Mouse (Mus musculus) neural tube, embryonic 13.5 days (tissue): ENCODE results near the gene Hist1h1d. TPM values are rescaled to one million over a fixed set of nuclear protein-coding genes. Genes with fewer than 3 reads are reported as not detected.
"Not testable (repeated sequence)": the region's sequence is repeated elsewhere in the genome, so short reads cannot be mapped to it uniquely, and the experiment has no call there.

Source experiments
- ATAC-seq: fragments of 200-750 bp; cut with Nextera tagmentation; 2 replicates; pipeline ENCODE4 v1.8.0; 2017; ENCODE audit warnings: low read depth, mild to moderate bottlenecking, moderate TSS enrichment, moderate library complexity
- H3K27ac ChIP-seq: fragments of 300-500 bp; sonication (generic); replicated peaks from 2 replicates; pipeline ENCODE4 v1.5.1; 2015; ENCODE audit warnings: moderate library complexity, mild to moderate bottlenecking, inconsistent platforms
- H3K27me3 ChIP-seq: fragments of 300-500 bp; sonication (generic); 2 replicates; pipeline ENCODE4 v1.6.1; 2015; ENCODE audit warnings: mild to moderate bottlenecking, inconsistent platforms
- H3K36me3 ChIP-seq: fragments of 300-500 bp; sonication (generic); 2 replicates; pipeline ENCODE4 v1.6.1; 2015; ENCODE audit warnings: mild to moderate bottlenecking, inconsistent platforms
- H3K4me1 ChIP-seq: fragments of 300-500 bp; sonication (generic); replicated peaks from 2 replicates; pipeline ENCODE4 v1.6.1; 2015; ENCODE audit warnings: inconsistent platforms
- H3K4me2 ChIP-seq: fragments of 300-500 bp; sonication (generic); 2 replicates; pipeline ENCODE4 v1.6.1; 2015; ENCODE audit warnings: inconsistent platforms, mild to moderate bottlenecking, moderate library complexity
- H3K4me3 ChIP-seq: fragments of 300-500 bp; sonication (generic); 2 replicates; pipeline ENCODE4 v1.5.1; 2015; ENCODE audit warnings: mild to moderate bottlenecking, inconsistent platforms
- H3K9ac ChIP-seq: fragments of 300-500 bp; sonication (generic); 2 replicates; pipeline ENCODE4 v1.6.1; 2015; ENCODE audit warnings: moderate library complexity, mild to moderate bottlenecking, inconsistent platforms
- H3K9me3 ChIP-seq: fragments of 300-500 bp; sonication (generic); 2 replicates; pipeline ENCODE4 v1.6.1; 2016; ENCODE audit warnings: inconsistent platforms
- WGBS: fragments of 180-500 bp; shearing (Covaris S2); methylation state at CpG from one replicate; pipeline ENCODE4 v1.1.7; 2015; 5-methylcytosine and 5-hydroxymethylcytosine counted together
- polyA plus RNA-seq: library from polyadenylated mRNA; unstranded; fragments of >200 nt; fragmentation: Nextera tagmentation; extraction: Ambion mirVana; gene quantifications from 2 replicates; pipeline ENCODE4 v1.2.1, GENCODE M21; 2015

The Hist1h1d gene
- polyA plus RNA-seq, 1 experiment from 2014 or later: 0.22 TPM

DNA sequence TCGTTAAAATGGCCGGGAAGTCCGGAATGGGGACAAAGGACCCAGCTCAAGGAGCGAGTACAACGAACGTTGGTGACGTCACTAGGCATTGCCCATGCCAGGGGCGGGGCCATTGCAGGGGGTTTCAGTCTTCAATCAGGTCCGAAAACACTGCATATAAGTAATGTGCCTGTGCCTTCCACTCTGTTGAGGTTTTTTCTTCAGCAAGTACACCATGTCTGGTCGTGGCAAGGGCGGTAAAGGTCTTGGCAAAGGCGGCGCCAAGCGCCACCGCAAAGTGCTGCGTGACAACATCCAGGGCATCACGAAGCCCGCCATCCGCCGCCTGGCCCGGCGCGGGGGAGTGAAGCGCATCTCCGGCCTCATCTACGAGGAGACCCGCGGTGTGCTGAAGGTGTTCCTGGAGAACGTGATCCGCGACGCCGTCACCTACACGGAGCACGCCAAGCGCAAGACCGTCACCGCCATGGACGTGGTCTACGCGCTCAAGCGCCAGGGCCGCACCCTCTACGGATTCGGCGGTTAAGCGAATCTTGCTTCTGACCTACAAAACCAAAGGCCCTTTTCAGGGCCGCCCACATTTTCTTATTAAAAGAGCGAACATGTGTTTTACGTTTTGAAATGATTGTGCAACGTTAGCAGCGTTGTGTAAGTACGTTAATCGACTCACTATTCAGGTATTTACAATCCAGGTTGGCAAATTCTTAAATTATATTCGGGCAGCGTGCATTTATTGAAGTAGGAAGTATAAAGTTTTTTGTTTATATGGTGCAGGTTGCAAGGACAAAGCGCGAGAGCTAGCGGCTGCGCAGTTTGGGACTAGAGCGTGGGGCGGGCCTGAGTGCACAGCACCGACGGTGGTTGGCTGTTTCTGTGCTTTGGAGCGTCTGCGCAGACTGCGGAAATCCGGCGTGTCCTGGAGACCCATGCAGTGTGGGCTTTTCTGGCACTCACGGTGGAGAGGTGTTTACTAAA, 21.9 kb upstream of the Hist1h1d start, which contains the start of gene Hist1h4h:
Gene Hist1h4h, plus strand, starts transcription at position 150 of the 975 bp plus-strand sequence.
- Histone ChIP-seq H3K27me3 (no peaks in the 10 kb centered on the region), H3K36me3 (no peaks in the 10 kb centered on the region), H3K9me3 (no peaks in the 10 kb centered on the region), H3K4me2 (peak within 1 kb of the TSS; percentile 74), H3K9ac (peak within 1 kb of the TSS; percentile 85), H3K4me1 (peaks cover 51% of the 10 kb centered on the region), H3K4me3 (peak within 1 kb of the TSS; percentile 59), H3K27ac (peak within 1 kb of the TSS; percentile 96)
- WGBS: under 1% methylated on average over 62 of the region's 70 CpGs
- ATAC-seq: peak; percentile 93

DNA sequence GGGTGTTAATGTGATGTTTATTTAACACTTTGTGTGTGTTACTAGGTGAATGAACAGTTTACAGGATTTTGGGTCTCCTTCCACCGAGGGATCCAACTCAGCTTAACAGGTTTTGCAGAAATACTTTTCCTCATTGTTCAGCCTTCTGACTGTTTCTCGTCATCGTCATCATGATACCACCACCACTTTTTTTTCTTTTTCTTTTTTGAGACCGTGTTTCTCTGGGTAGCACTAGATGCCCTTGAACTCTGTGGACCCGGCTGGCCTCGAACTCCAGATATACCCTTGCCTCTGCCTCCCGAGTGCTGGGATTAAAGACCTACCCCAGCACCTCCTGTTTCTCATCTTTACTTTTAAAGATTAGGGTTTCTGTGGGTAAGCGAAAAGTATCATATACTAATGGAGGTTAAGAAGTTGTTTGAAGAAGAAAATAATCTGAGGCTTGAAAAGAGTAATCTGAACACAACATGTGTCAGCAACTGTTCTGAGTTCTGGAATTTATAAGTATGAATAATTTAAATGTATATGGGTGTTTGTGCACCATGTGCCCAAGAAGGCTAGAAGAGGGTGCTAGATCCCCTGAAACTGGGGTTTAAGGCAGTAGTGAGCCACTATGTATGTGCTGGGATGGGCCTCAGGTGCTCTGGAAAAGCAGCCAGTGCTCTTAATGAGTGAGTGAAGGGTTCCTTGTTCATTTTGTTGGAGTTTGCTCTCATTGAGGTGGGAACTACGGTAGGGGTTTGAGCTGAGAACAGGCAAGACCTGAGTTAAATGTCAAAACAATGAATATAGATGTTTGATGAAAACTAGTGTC, 20.6 kb upstream of the Hist1h1d start:
- H3K36me3 ChIP-seq: no peaks in the 10 kb centered on the region
- H3K9me3 ChIP-seq: no peaks in the 10 kb centered on the region
- H3K9ac ChIP-seq: peak overlapping the region; percentile 85
- H3K4me3 ChIP-seq: peak overlapping the region; percentile 59
- H3K27me3 ChIP-seq: no peaks in the 10 kb centered on the region
- ATAC-seq: no peak
- peak overlapping the region; percentile 96; the same call in 1 of the 2 replicates for H3K27ac ChIP-seq
- H3K4me1 ChIP-seq: peaks cover 58% of the 10 kb centered on the region
- peak overlapping the region; percentile 74 for H3K4me2 ChIP-seq
- WGBS: 23% methylated on average over 9 of the region's 9 CpGs

DNA sequence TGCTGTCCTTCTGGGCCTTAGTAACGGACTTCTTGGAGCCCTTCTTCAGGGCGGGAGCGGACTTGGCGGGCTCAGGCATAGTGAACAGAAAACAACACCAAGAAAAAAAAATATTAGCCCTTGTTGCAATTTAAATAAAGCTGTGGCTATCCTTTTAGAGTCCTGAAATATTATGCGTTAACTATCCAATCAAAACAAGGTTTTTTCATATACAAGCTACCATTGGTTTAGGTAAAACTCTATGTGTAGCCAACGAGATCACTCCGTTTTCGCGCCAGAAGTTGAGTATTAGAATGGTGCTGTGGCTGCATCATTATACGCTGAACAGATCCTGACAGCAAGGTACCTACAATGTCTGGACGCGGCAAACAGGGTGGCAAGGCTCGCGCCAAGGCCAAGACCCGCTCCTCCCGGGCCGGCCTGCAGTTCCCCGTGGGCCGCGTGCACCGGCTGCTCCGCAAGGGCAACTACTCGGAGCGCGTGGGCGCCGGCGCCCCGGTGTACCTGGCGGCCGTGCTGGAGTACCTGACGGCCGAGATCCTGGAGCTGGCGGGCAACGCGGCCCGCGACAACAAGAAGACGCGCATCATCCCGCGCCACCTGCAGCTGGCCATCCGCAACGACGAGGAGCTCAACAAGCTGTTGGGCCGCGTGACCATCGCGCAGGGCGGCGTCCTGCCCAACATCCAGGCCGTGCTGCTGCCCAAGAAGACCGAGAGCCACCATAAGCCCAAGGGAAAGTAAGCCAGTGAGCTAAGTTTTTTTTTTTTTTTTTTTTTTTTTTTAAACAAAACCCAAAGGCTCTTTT, 19.3 kb upstream of the Hist1h1d start, which contains the start of gene Hist1h2af:
Gene Hist1h2af, plus strand, starts transcription at position 347 of the 808 bp plus-strand sequence.
- not testable (repeated sequence) for H3K36me3 ChIP-seq, H3K27me3 ChIP-seq, H3K9me3 ChIP-seq
- peak; percentile 15; the same call in 1 of the 2 replicates for ATAC-seq
- under 1% methylated on average over 25 of the region's 53 CpGs for WGBS
- Histone ChIP-seq H3K4me1 (peaks cover 54% of the 10 kb centered on the region), H3K9ac (peak within 1 kb of the TSS; percentile 85), H3K27ac (peak within 1 kb of the TSS; percentile 84), H3K4me2 (peak within 1 kb of the TSS; percentile 74), H3K4me3 (peak within 1 kb of the TSS; percentile 59)

DNA sequence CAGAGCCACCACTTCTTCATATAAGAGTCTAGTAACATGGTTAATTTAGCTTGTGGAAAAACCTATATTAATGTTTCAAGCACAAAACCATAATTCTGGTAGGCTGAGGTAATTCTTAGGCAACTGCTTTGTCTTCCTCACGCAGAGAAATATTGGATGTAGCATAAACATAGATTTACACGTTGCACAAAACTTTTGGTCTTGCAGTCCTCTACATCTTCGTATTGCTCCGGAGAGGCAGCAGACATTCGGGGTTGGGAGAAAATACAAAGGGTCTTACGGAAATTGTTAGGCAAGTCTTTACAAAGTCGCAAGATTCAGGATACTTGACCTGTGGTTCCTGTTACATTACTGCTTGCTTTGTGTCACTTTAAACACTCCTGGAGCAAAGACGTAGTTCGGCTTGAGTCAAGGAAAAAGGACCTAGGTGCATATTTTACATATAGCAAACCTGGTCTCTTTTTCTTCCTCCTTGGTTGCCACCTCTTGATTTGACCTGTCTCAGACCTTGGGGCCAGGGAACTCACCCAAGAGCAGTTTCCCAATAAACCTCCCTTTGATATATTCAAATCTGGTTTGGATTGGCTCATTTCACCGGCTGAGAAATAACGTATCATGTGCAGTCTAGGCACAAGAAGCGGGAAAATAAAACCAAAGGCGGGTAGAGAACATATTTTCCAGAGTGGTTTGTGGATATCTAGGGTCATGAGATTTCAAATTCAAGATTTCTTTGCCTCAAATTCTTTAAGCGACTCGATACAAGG, 18.5 kb upstream of the Hist1h1d start:
- peak overlapping the region; percentile 59 for H3K4me3 ChIP-seq
- ATAC-seq: no peak
- H3K9ac ChIP-seq: peak overlapping the region; percentile 61
- H3K27ac ChIP-seq: peak overlapping the region; percentile 74
- no peaks in the 10 kb centered on the region for H3K27me3 ChIP-seq
- WGBS: under 1% methylated on average over 15 of the region's 15 CpGs
- H3K36me3 ChIP-seq: no peaks in the 10 kb centered on the region
- H3K9me3 ChIP-seq: no peaks in the 10 kb centered on the region
- peaks cover 48% of the 10 kb centered on the region for H3K4me1 ChIP-seq
- peak overlapping the region; percentile 74 for H3K4me2 ChIP-seq

DNA sequence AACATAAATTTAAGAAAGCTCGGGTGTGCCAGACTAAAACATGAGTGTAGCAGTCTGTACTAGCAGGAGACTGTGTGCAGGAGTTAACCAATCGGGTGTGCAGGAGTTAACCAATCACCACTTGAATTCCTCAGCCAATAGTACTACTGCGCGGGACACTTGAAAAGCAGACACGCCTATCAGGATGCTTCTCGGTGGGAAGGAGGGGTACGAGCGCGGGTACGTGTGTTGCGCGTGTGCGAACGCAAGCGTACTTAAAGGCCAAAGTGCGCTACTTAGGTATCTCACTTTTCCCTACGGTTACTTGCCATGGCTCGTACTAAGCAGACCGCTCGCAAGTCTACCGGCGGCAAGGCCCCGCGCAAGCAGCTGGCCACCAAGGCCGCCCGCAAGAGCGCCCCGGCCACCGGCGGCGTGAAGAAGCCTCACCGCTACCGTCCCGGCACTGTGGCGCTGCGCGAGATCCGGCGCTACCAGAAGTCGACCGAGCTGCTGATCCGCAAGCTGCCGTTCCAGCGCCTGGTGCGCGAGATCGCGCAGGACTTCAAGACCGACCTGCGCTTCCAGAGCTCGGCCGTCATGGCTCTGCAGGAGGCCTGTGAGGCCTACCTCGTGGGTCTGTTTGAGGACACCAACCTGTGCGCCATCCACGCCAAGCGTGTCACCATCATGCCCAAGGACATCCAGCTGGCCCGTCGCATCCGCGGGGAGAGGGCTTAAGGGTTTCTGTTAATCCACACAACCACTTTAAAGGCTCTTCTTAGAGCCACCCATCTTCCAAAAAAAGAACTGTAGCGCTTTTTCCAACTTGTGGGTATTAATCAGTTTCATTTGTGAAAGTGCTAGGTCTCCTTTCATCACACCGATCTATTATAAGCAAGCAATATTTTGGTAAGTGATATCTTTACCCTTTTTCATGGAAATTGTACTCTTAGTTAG, 17.7 kb upstream of the Hist1h1d start, which contains the start of gene Hist1h3g:
Gene Hist1h3g, plus strand, starts transcription at position 286 of the 939 bp plus-strand sequence.
- peak within 1 kb of the TSS; percentile 61 for H3K9ac ChIP-seq
- H3K27me3 ChIP-seq, H3K36me3 ChIP-seq, H3K9me3 ChIP-seq: not testable (repeated sequence)
- H3K4me2 ChIP-seq: peak within 1 kb of the TSS; percentile 74
- peak within 1 kb of the TSS; percentile 74 for H3K27ac ChIP-seq
- peaks cover 42% of the 10 kb centered on the region for H3K4me1 ChIP-seq
- under 1% methylated on average over 53 of the region's 62 CpGs for WGBS
- ATAC-seq: peak; percentile 89
- H3K4me3 ChIP-seq: peak within 1 kb of the TSS; percentile 59

DNA sequence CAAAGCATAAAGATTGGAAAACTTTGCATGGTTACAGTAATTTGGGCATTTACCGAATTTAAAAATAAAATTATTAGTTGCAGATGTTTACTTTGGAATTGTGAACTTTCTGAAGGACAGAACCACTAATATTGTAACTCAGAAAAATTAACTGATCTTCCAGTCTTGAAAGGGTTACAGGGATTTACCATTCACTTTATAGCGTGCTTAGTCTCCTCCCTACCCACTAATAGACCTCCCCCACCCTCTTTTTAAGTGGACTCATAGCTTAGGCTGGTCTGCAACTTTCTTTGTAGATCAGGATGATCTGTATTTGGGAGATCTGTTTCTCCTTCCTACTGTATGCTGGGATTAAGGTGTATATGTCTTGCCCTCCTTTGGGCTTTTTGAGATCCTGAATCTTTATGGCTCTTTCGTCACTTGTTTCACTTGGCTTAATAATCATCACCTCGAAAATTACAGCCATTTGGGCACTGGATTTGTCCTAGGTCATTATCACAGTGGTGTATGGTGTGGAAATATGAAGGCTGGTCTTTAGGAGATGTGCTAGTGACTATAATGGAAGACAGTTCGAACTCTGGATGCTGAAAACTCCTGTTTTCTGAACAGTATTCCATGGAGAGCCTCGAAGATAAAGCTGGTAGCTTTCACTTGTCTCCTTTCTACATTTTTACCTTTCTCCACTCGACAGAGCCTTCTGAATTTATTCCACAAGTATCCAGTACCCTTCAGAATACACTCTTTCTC, 16.8 kb upstream of the Hist1h1d start:
- no peak for ATAC-seq
- H3K36me3 ChIP-seq: no peaks in the 10 kb centered on the region
- H3K9ac ChIP-seq: peak overlapping the region; percentile 55; the same call in 1 of the 2 replicates
- no peaks in the 10 kb centered on the region for H3K27me3 ChIP-seq
- H3K9me3 ChIP-seq: no peaks in the 10 kb centered on the region
- H3K4me2 ChIP-seq: peak overlapping the region; percentile 74
- peak overlapping the region; percentile 59 for H3K4me3 ChIP-seq
- peaks cover 42% of the 10 kb centered on the region for H3K4me1 ChIP-seq
- no peak overlapping the region for H3K27ac ChIP-seq
- 21% methylated on average over 7 of the region's 7 CpGs for whole genome bisulfite sequencing

DNA sequence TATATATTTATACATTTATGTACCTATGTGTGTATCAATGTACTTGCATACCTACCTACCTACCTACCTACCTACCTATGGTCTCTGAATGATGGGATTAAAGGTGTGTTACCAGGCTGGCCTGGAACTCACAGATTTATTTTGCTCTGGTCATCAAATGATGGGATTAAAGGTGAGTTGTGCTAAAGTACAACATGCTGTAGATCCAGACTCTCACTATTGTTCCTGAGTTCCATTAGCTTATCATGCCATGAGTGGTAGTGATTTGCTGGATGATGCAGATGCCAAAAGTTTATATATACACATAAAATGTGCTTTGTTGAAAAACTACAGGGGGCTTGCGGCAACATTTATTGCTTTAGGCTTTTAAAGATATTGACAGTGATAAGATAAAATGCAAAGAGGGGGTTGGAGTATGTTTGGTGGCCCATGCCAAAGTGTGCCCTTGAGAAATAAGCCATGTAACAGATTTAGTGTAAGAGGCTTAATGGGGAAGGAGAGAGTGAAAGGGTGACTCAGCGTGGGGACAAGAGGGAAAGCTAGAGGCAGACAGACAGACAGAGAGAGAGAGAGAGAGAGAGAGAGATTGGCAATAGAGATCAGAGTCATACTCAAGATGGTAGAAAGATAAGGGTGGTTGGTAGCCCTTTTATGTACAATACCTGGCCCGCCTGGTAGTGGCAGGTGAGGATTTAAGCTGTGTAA, 15.9 kb upstream of the Hist1h1d start:
- Histone ChIP-seq H3K27me3 (no peaks in the 10 kb centered on the region), H3K36me3 (no peaks in the 10 kb centered on the region), H3K4me1 (peaks cover 39% of the 10 kb centered on the region), H3K9me3 (no peaks in the 10 kb centered on the region), H3K9ac (0 out of 2 replicates have a peak overlapping the region, but pooled peaks have one; percentile 9), H3K27ac (no peak overlapping the region), H3K4me3 (no peak overlapping the region; the same call in 1 of the 2 replicates), H3K4me2 (peak overlapping the region; percentile 74)
- no peak for ATAC-seq
- 87% methylated on average over 3 of the region's 3 CpGs for WGBS

DNA sequence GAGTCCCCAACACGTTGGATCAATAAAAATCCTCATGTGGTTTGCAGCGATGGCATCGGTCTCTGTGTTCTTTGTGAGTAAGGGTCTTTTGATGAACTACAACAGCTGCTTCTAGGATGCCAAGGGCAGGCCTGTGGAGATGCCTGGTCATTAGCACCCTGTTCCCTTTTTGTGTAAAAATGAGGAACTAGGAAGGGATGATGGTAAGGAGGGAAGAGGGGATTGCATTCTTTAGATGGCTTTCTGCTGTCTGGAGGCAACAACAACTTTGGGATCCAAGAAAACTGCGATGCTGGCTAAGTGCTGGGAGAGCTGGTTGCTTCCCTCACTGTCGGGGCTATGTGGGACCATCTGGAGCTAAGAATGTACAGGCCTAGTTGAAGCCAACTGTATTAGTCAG, 14.8 kb upstream of the Hist1h1d start:
- ATAC-seq: no peak
- no peak overlapping the region for H3K9ac ChIP-seq
- H3K9me3 ChIP-seq: no peaks in the 10 kb centered on the region
- H3K27ac ChIP-seq: no peak overlapping the region
- no peaks in the 10 kb centered on the region for H3K27me3 ChIP-seq
- WGBS: 71% methylated on average over 5 of the region's 5 CpGs
- peaks cover 34% of the 10 kb centered on the region for H3K4me1 ChIP-seq
- no peak overlapping the region for H3K4me3 ChIP-seq
- H3K36me3 ChIP-seq: no peaks in the 10 kb centered on the region
- H3K4me2 ChIP-seq: no peak overlapping the region

DNA sequence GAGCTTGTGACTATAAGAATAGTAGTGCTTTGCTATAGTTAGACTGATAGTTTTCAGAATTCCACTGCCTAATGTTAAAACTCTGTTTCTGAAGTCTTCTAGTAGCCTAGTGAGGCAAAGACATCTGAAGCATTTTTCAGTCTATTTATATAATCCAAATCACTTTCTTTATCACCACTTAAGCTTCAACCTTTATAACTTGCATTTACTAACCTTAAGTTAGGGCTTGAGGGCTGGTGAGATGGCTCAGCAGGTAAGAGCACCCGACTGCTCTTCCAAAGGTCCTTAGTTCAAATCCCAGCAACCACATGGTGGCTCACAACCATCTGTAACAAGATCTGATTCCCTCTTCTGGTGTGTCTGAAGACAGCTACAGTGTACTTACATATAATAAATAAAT, 13.2 kb upstream of the Hist1h1d start:
- not testable (repeated sequence) for H3K9ac ChIP-seq, H3K27me3 ChIP-seq, H3K9me3 ChIP-seq, H3K27ac ChIP-seq, H3K4me3 ChIP-seq, ATAC-seq, H3K36me3 ChIP-seq, H3K4me2 ChIP-seq
- 58% methylated on average over 1 of the region's 1 CpGs for WGBS
- H3K4me1 ChIP-seq: peaks cover 23% of the 10 kb centered on the region
